Mouse (Mus musculus) monocyte, adult 2 months (primary cell): ENCODE measurements around the gene Gm14412.
"Not testable (repeated sequence)": the region's sequence is repeated elsewhere in the genome, so short reads cannot be mapped to it uniquely, and the experiment has no call there.

Experiments used
- DNase-seq, 2 experiments: peaks; one replicate each; pipeline ENCODE4 v3.0.0; 2022; ENCODE audit warnings: low spot score in 2 of 2, low read depth in 1 of 2

Gene Gm14412

DNA sequence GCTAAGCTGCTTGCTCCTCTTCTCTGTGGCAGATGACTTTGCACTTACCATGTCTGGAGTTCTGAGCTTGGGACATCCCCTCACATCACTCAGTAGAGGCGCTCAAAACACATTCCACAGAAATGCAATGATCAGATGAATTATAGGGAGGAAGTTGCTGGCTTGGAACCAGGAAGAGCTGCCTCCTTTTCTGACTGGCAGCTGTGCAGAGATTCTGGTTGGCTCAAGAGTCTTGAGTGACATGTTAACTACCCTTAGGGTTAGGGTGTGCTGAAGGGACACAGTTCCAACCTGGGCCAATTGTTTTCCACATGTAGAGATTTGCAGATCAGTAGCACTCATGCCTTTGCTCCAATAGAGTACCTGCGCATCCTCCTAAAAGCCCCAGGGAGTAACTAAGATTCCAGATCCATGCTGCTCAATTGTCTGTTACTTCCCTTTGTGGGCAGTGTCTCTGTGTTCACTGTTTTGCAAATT, at the start of gene Gm14412:
TSS of gene Gm14412 (minus strand) at position 51 of the 477 bp plus-strand sequence.
- DNase-seq: not testable (repeated sequence)

- not testable (repeated sequence) for DNase-seq
These were observed 5.7 kb upstream of the Gm14412 start for GRCm38 (mm10) chr2:177329661-177330292.

- DNase-seq: not testable (repeated sequence)
These were observed 2.7 kb downstream of the Gm14412 start for GRCm38 (mm10) chr2:177321361-177321760.

DNA sequence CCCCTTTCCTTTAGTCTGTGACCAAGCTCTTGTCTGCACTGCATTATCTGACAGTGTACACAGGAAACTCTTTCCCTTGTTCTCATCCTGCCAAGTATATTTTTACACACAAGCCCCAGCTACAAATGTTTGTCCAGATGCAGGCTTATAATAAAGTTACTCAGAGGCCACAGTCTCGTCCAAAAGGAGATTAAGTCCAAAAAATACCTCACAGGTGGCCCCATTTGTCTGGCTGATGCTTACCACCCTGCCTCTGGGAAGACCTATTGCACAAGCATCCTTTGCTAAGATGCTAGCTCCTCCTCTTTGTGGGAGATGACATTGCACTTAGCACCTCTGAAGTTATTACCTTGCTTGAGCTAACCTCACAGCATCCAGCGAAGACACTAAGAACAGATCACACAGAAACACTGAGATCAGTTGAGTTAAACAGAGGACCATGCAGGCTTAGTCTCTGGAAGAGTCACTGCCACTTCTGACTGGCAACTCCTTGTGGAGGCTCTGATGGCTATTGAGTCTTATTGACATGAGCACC, 3.3 kb downstream of the Gm14412 start:
- not testable (repeated sequence) for DNase-seq

GRCm38 (mm10) chr2:177318996-177319395, 5.1 kb downstream of the Gm14412 start:
- no peak for DNase-seq

DNA sequence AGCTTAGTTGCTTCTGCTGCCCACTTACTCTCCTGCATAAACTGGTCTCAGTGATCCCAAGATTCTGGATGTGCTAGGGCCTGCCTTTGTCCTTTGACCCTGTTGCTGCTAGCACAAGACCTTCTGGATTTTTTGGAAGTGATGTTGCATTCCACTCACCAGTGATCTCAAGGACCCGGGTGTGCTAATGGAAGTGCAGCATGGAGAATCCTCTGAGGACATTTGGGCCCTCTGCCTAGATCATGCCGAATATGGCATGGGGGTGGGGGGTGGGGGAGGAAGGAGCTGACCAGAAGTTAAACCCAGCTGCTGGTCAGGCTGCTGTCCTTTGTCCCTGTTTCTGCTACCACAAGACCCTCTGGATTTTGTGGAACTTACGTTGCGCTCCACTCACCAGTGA, 14.5 kb downstream of the Gm14412 start:
- not testable (repeated sequence) for DNase-seq

DNA sequence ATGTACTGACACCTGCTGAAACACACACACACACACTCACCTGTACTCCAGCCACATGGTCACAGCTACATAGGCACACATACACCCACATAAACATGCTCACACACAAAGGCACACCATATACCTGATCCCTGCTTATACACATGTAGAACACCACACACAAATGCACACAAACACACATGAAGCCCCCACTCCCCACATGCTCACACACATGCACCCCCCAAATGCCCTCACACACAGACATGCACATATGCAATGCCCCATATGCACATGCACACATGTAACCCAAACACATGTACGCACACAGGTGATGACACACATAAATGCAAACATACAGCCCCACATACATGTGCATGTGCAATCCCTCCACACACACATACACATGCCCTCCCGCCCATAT, 19.1 kb downstream of the Gm14412 start:
- not testable (repeated sequence) for DNase-seq

DNA sequence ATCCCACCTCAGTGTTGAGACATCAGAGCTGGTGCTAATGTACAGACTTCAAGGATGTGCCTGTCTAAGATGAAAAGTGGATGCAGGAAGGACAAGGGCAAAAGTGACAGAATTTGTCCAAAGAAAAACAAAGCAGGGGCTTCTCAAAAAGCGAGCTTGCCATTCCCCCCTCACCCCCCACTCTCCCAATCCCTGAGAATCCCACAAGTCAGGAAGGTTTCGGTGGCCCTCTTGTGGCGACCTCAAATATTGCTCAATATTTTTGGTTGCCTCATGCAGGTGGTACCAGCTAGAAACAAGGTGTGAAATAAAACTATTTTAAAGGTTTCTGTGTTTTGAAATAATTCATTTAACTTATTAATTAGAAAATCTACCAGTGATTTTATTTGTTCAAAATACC, 40.4 kb downstream of the Gm14412 start:
- DNase-seq: not testable (repeated sequence)

GRCm38 (mm10) chr2:177277754-177278153, 46.4 kb downstream of the Gm14412 start:
- DNase-seq: not testable (repeated sequence)

GRCm38 (mm10) chr2:177272237-177272636, 51.9 kb downstream of the Gm14412 start:
- DNase-seq: not testable (repeated sequence)

DNA sequence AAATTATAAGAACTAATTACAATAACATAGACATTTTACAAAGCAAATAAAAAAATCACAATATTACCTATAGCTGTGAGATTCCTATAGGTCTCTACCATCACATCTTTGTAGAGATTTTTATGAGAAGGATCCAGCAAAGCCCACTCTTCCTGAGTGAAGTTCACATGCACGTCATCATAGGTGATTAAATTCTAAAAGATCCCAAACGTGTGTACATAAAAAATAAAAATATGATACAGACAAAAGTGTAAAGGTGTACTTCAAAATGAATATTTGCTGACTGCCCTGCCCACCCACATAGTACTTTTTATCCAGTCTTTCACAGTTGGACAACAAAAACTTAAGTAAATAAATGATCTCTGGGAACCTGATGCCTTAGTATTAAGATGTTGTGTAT, 57.2 kb downstream of the Gm14412 start, which contains the start of gene Gm14409:
TSS of gene Gm14409 (minus strand) at position 101 of the 400 bp plus-strand sequence.
- not testable (repeated sequence) for DNase-seq
